Mouse (Mus musculus) heart, embryonic 11.5 days (tissue): ENCODE results near the gene Gm21974. TPM values are rescaled to one million over a fixed set of nuclear protein-coding genes. Genes with fewer than 3 reads are reported as not detected.
A peak's percentile ranks its signal among the peaks of the same experiment; 100 is the strongest.
"Not testable (repeated sequence)": the region's sequence is repeated elsewhere in the genome, so short reads cannot be mapped to it uniquely, and the experiment has no call there.

Experiments used
- ATAC-seq: fragments of 200-750 bp; cut with Nextera tagmentation; replicated peaks from 2 replicates; pipeline ENCODE4 v1.8.0; 2017; ENCODE audit warnings: moderate library complexity; ENCODE audit not compliant: insufficient number of reproducible peaks, low FRiP score, low TSS enrichment
- H3K27ac ChIP-seq: fragments of 300-500 bp; sonication (generic); 2 replicates; pipeline ENCODE4 v1.5.1; 2014; ENCODE audit warnings: mild to moderate bottlenecking, low read depth, low read length
- H3K27me3 ChIP-seq: fragments of 300-500 bp; sonication (generic); 2 replicates; pipeline ENCODE4 v1.6.1; 2014; ENCODE audit warnings: mild to moderate bottlenecking, low read length, mixed read lengths; ENCODE audit not compliant: control insufficient read depth, insufficient read depth
- H3K36me3 ChIP-seq: fragments of 300-500 bp; sonication (generic); 2 replicates; pipeline ENCODE4 v1.6.1; 2014; ENCODE audit warnings: mild to moderate bottlenecking, low read length, moderate library complexity, mixed read lengths; ENCODE audit not compliant: control insufficient read depth, insufficient read depth
- H3K4me1 ChIP-seq: fragments of 300-500 bp; sonication (generic); 2 replicates; pipeline ENCODE4 v1.6.1; 2014; ENCODE audit warnings: low read length; ENCODE audit not compliant: control insufficient read depth, insufficient read depth
- H3K4me2 ChIP-seq: fragments of 300-500 bp; sonication (generic); 2 replicates; pipeline ENCODE4 v1.6.1; 2014; ENCODE audit warnings: mild to moderate bottlenecking, moderate library complexity
- H3K4me3 ChIP-seq: fragments of 300-500 bp; sonication (generic); 2 replicates; pipeline ENCODE4 v1.5.1; 2014; ENCODE audit warnings: low read depth, low read length
- H3K9ac ChIP-seq: fragments of 300-500 bp; sonication (generic); 2 replicates; pipeline ENCODE4 v1.6.1; 2014; ENCODE audit warnings: mild to moderate bottlenecking, low read depth, low read length, moderate library complexity
- H3K9me3 ChIP-seq: fragments of 300-500 bp; sonication (generic); replicated peaks from 2 replicates; pipeline ENCODE4 v1.6.1; 2016; ENCODE audit warnings: low read length; ENCODE audit not compliant: control insufficient read depth
- WGBS: fragments of 180-500 bp; shearing (Covaris S2); extraction: QIAGEN DNeasy Blood & Tissue Kit; methylation state at CpG from one replicate; pipeline ENCODE4 v1.1.7; 2014; ENCODE audit not compliant: insufficient replicate concordance; 5-methylcytosine and 5-hydroxymethylcytosine counted together
- polyA plus RNA-seq: library from polyadenylated mRNA; unstranded; fragments of >200 nt; fragmentation: Nextera tagmentation; extraction: Ambion mirVana; gene quantifications from 2 replicates; pipeline ENCODE4 v1.2.1, GENCODE M21; 2014

Gene Gm21974
- polyA plus RNA-seq, 1 experiment from 2014 or later: not detected

GRCm38 (mm10) chr7:127895891-127896290 is 637 bp upstream of the Gm21974 start:
- H3K36me3 ChIP-seq, H3K27ac ChIP-seq, H3K27me3 ChIP-seq, ATAC-seq, H3K9me3 ChIP-seq, H3K9ac ChIP-seq, H3K4me3 ChIP-seq, H3K4me1 ChIP-seq: not testable (repeated sequence)
- whole genome bisulfite sequencing: 62% methylated on average over 7 of the region's 7 CpGs
- H3K4me2 ChIP-seq: peak overlapping the region; percentile 92

DNA sequence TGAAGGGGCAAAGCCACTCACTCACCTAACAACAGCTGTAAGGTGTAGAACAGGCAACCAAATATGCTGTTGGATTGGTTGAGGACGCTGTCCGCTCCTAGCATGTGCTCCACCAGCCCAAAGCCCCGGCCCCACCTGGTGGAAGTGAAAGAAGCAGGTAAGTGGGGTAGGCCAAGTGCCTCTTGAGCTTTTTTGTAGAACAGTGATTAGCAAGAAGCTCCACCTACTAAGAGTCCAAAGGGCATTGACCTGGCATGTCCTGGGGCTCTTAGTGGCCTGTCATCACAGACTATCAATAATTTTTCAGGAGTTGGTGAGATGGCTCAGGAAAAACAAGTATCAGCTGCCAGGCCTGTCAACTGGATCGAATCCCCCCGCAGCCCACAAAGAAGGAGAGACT is 774 bp downstream of the Gm21974 start:
- Histone ChIP-seq H3K4me2 (peak overlapping the region; percentile 92), H3K9me3 (no peaks in the 10 kb centered on the region), H3K27ac (no peak overlapping the region), H3K27me3 (no peaks in the 10 kb centered on the region), H3K36me3 (peaks cover 3% of the 10 kb centered on the region; the same call in 1 of the 2 replicates), H3K4me3 (peak overlapping the region; percentile 56), H3K9ac (peak overlapping the region; percentile 73), H3K4me1 (peaks cover 7% of the 10 kb centered on the region; the same call in 1 of the 2 replicates)
- WGBS: 79% methylated on average over 5 of the region's 5 CpGs
- no peak for ATAC-seq

DNA sequence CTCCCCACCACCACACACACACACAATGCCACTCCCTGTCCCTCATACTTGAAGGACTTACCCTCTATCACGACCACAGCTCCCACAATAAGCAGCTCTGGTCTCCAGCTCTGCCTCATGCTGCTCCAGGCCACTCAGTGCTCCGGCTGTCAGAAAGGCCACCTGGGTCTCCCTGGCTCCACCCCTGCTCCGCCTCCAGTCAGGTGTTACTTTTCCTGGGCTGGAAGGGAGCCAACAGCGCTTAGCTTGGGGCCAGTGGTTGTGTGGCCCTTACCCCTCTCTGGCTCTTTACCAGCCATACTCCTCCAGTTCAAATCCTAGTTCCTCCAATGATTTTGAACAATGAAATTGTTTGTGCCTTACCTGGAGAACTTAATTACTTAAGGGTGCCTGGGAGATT is 4.5 kb downstream of the Gm21974 start, which contains the start of gene Prss53:
Gene Prss53, minus strand, starts transcription at position 173 of the 400 bp plus-strand sequence.
- Histone ChIP-seq H3K4me3 (no peak within 1 kb of the TSS), H3K4me2 (no peak within 1 kb of the TSS), H3K9ac (no peak within 1 kb of the TSS), H3K9me3 (no peaks in the 10 kb centered on the region), H3K36me3 (peaks cover 17% of the 10 kb centered on the region), H3K27ac (no peak within 1 kb of the TSS), H3K27me3 (no peaks in the 10 kb centered on the region), H3K4me1 (peaks cover 7% of the 10 kb centered on the region; the same call in 1 of the 2 replicates)
- WGBS: 30% methylated on average over 4 of the region's 4 CpGs
- ATAC-seq: no peak

GRCm38 (mm10) chr7:127888821-127889220 is 6.4 kb downstream of the Gm21974 start:
- H3K4me1 ChIP-seq: peaks cover under 1% of the 10 kb centered on the region
- H3K9me3 ChIP-seq: no peaks in the 10 kb centered on the region
- WGBS: 76% methylated on average over 3 of the region's 3 CpGs
- H3K4me2 ChIP-seq: no peak overlapping the region
- H3K27ac ChIP-seq: no peak overlapping the region
- no peak overlapping the region for H3K4me3 ChIP-seq
- peaks cover 28% of the 10 kb centered on the region for H3K36me3 ChIP-seq
- H3K9ac ChIP-seq: no peak overlapping the region
- no peaks in the 10 kb centered on the region for H3K27me3 ChIP-seq
- ATAC-seq: no peak

DNA sequence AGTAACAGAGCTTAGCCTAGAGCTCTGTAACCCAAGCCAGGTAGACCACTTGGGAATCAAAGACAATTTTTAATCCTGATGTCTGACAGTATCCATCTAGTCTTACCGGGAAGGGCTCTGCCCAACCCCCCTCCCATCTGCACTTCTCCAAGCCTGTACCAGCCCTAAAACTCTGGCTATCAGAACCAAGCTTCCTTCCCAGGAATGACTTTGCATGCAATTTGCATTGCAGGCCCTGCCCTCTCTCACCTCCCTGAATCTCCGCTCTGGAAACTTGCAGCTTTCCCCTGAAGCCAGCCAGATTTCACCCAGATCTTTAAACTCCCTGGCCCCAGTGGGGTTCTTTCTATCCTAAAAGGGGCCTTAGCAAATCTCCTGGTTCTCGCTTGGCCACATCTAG is 7.5 kb downstream of the Gm21974 start:
- Histone ChIP-seq H3K36me3 (peaks cover 38% of the 10 kb centered on the region), H3K4me1 (peaks cover 6% of the 10 kb centered on the region), H3K9ac (no peak overlapping the region), H3K27me3 (no peaks in the 10 kb centered on the region), H3K9me3 (no peaks in the 10 kb centered on the region), H3K27ac (no peak overlapping the region), H3K4me3 (no peak overlapping the region), H3K4me2 (no peak overlapping the region)
- 84% methylated on average over 3 of the region's 3 CpGs for WGBS
- no peak for ATAC-seq

GRCm38 (mm10) chr7:127887191-127887590 is 8.1 kb downstream of the Gm21974 start:
- Histone ChIP-seq H3K4me1 (peaks cover 6% of the 10 kb centered on the region), H3K27ac (no peak overlapping the region), H3K27me3 (no peaks in the 10 kb centered on the region), H3K4me2 (no peak overlapping the region), H3K36me3 (peaks cover 44% of the 10 kb centered on the region), H3K9me3 (no peaks in the 10 kb centered on the region), H3K4me3 (no peak overlapping the region), H3K9ac (no peak overlapping the region)
- 86% methylated on average over 8 of the region's 8 CpGs for WGBS
- no peak for ATAC-seq

DNA sequence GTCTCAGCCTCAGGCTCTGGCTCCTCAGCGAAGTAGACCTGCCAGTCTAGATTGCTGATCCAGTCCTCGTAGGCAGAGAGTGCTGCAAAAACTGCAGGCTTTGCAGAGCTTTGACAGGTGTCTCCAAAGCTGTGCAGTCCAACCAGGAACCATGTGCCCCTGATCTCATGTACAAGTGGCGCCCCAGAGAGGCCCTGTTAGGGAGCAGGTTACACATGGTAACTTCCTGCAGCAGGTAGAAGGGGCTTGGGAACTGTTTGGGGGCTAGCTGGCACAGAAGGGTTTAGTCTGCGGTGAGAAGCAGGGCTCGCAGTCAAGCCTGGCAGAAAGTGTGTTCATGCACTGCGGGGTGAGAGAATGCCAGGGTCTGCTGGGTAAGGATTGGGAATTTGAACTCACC is 8.7 kb downstream of the Gm21974 start:
- H3K4me2 ChIP-seq: no peak overlapping the region
- ATAC-seq: no peak
- H3K4me1 ChIP-seq: peaks cover 6% of the 10 kb centered on the region
- no peak overlapping the region for H3K9ac ChIP-seq
- H3K9me3 ChIP-seq: no peaks in the 10 kb centered on the region
- H3K27me3 ChIP-seq: no peaks in the 10 kb centered on the region
- peaks cover 50% of the 10 kb centered on the region for H3K36me3 ChIP-seq
- WGBS: 92% methylated on average over 6 of the region's 6 CpGs
- no peak overlapping the region for H3K27ac ChIP-seq
- H3K4me3 ChIP-seq: no peak overlapping the region

DNA sequence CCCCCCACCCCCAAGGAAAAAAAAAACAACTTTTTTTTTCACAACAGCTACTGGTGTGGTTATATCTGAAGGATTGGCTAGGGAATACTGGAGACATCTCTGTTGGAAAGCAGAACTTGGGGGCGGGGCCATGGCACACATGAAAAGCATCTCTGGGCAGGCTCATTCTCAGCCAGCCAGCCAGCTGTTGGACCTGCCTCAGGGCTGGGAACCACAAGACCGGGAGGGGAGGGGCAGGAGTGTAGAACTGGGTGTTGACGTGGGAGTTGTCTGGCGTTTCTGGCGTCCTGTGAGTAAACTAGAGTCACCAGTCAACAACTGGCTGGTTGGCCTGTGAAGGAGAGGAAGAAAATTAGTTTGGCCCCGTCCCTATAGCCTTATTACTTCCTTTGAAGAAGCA is 9.3 kb downstream of the Gm21974 start:
- no peak overlapping the region for H3K4me2 ChIP-seq
- H3K4me3 ChIP-seq: no peak overlapping the region
- ATAC-seq: no peak
- H3K27ac ChIP-seq: no peak overlapping the region
- no peak overlapping the region for H3K9ac ChIP-seq
- H3K36me3 ChIP-seq: peaks cover 56% of the 10 kb centered on the region
- 64% methylated on average over 6 of the region's 6 CpGs for WGBS
- H3K4me1 ChIP-seq: peaks cover 6% of the 10 kb centered on the region
- no peaks in the 10 kb centered on the region for H3K9me3 ChIP-seq
- H3K27me3 ChIP-seq: no peaks in the 10 kb centered on the region

DNA sequence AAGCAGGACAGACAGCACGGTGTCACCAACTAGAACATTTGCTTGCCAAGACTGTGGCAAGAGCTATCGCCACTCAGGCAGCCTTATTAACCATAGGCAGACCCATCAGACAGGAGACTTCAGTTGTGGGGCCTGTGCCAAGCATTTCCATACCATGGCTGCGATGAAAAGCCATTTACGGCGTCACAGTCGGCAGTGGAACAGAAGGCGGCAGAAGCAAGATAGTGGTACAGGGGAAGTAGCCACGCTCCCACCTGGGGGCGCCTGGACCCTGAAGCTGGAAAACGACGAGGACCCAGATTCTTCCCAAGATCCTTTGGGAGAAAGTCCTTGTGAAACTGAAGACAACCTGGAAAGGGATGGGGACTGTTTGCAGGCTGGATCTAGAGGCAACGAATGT is 14.8 kb downstream of the Gm21974 start:
- Histone ChIP-seq H3K4me2 (no peak overlapping the region), H3K27ac (no peak overlapping the region), H3K9ac (no peak overlapping the region), H3K4me3 (no peak overlapping the region), H3K9me3 (no peaks in the 10 kb centered on the region), H3K36me3 (peaks cover 67% of the 10 kb centered on the region), H3K4me1 (peaks cover 12% of the 10 kb centered on the region), H3K27me3 (no peaks in the 10 kb centered on the region)
- no peak for ATAC-seq
- WGBS: 78% methylated on average over 12 of the region's 12 CpGs
